Mouse (Mus musculus) liver, adult 2 months (tissue): ENCODE measurements around the gene Pxdn. TPM values are rescaled to one million over a fixed set of nuclear protein-coding genes. Genes with fewer than 3 reads are reported as not detected.

ENCODE experiments used
- DNase-seq: peaks from one replicate; pipeline ENCODE4 v3.0.0-alpha.2; 2011; ENCODE audit warnings: low read depth, low spot score; ENCODE audit errors: extremely low read depth
- H3K27ac ChIP-seq: fragments of 200-500 bp; replicated peaks from 2 replicates; pipeline ENCODE4 v1.5.1; 2012; ENCODE audit warnings: low read depth, mild to moderate bottlenecking, control low read depth, inconsistent platforms, low read length; ENCODE audit not compliant: insufficient read depth
- H3K27me3 ChIP-seq: fragments of 200-500 bp; 2 replicates; pipeline ENCODE4 v1.6.1; 2012; ENCODE audit warnings: mild to moderate bottlenecking, moderate library complexity, low read length, inconsistent platforms; ENCODE audit not compliant: control insufficient read depth, insufficient read depth
- H3K36me3 ChIP-seq: fragments of 200-500 bp; 2 replicates; pipeline ENCODE4 v1.6.1; 2012; ENCODE audit warnings: low read length, inconsistent platforms; ENCODE audit not compliant: control insufficient read depth, insufficient read depth
- H3K4me1 ChIP-seq: fragments of 200-500 bp; 2 replicates; pipeline ENCODE4 v1.6.1; 2011; ENCODE audit warnings: low read length; ENCODE audit not compliant: control insufficient read depth, insufficient read depth
- H3K4me3 ChIP-seq: fragments of 200-500 bp; 2 replicates; pipeline ENCODE4 v1.5.1; 2011; ENCODE audit warnings: low read depth, mild to moderate bottlenecking, control low read depth, low read length, moderate library complexity; ENCODE audit not compliant: insufficient read depth
- H3K79me2 ChIP-seq: fragments of 200-500 bp; 2 replicates; pipeline ENCODE4 v1.6.1; 2012; ENCODE audit warnings: inconsistent platforms, mild to moderate bottlenecking, low read length, moderate library complexity; ENCODE audit not compliant: control insufficient read depth, insufficient read depth
- H3K9ac ChIP-seq: fragments of 200-500 bp; 2 replicates; pipeline ENCODE4 v1.6.1; 2012; ENCODE audit warnings: low read depth, mild to moderate bottlenecking, control low read depth, inconsistent platforms, low read length
- CTCF ChIP-seq: fragments of 200-500 bp; IDR thresholded peaks from 2 replicates; pipeline ENCODE4 v1.5.1; 2011; ENCODE audit warnings: low read depth, low read length, control low read depth
- POLR2A ChIP-seq: fragments of 200-500 bp; IDR thresholded peaks from 2 replicates; pipeline ENCODE4 v1.6.1; 2011; ENCODE audit warnings: low read length, control low read depth; ENCODE audit not compliant: insufficient read depth; ENCODE audit errors: extremely low read depth
- WGBS: fragments of 180-500 bp; shearing (Covaris S2); methylation state at CpG from one replicate; pipeline ENCODE4 v1.1.7; 2018; 5-methylcytosine and 5-hydroxymethylcytosine counted together
- polyA plus RNA-seq: library from polyadenylated mRNA; depleted of rRNA; stranded (reverse); fragments of >200 nt; gene quantifications from 2 replicates; pipeline ENCODE4 v1.2.3, GENCODE M21; 2012
- total RNA-seq: library from RNA; depleted of rRNA; stranded (reverse); fragments of >200 nt; gene quantifications from 2 replicates; pipeline ENCODE4 v1.2.3, GENCODE M21; 2014

Pxdn gene
- total and polyA plus RNA-seq, 2 experiments: 7.8 to 9.1 TPM

GRCm38 (mm10) chr12:29933501-29933900 lies 3.9 kb upstream of the Pxdn start:
- no peak overlapping the region for H3K4me3 ChIP-seq
- TF ChIP-seq POLR2A (no peak), CTCF (no peak)
- WGBS: 67% methylated on average over 2 of the region's 2 CpGs
- H3K9ac ChIP-seq: no peak overlapping the region
- no peaks in the 10 kb centered on the region for H3K79me2 ChIP-seq
- H3K36me3 ChIP-seq: no peaks in the 10 kb centered on the region
- 0 out of 2 replicates have a peak, but pooled peaks cover 4% of the 10 kb centered on the region for H3K27me3 ChIP-seq
- H3K4me1 ChIP-seq: no peaks in the 10 kb centered on the region
- no peak for DNase-seq
- H3K27ac ChIP-seq: no peak overlapping the region

GRCm38 (mm10) chr12:29934120-29934581 lies 3.3 kb upstream of the Pxdn start:
- Histone ChIP-seq H3K36me3 (no peaks in the 10 kb centered on the region), H3K4me3 (no peak overlapping the region), H3K79me2 (no peaks in the 10 kb centered on the region), H3K27me3 (0 out of 2 replicates have a peak, but pooled peaks cover 4% of the 10 kb centered on the region), H3K9ac (no peak overlapping the region), H3K27ac (no peak overlapping the region), H3K4me1 (no peaks in the 10 kb centered on the region)
- DNase-seq: no peak
- 73% methylated on average over 8 of the region's 8 CpGs for WGBS
- no peak for TF ChIP-seq CTCF
- TF ChIP-seq POLR2A: no peak

GRCm38 (mm10) chr12:29937851-29938375 lies 505 bp downstream of the Pxdn start:
- TF ChIP-seq POLR2A (0 out of 2 replicates have a peak, but pooled peaks have one; percentile 34), CTCF (no peak)
- no peaks in the 10 kb centered on the region for H3K4me1 ChIP-seq
- WGBS: 1% methylated on average over 48 of the region's 49 CpGs
- H3K27ac ChIP-seq: peak overlapping the region; percentile 60
- DNase-seq: no peak
- H3K27me3 ChIP-seq: 0 out of 2 replicates have a peak, but pooled peaks cover 4% of the 10 kb centered on the region
- H3K79me2 ChIP-seq: no peaks in the 10 kb centered on the region
- peak overlapping the region; percentile 98 for H3K4me3 ChIP-seq
- H3K36me3 ChIP-seq: no peaks in the 10 kb centered on the region
- H3K9ac ChIP-seq: peak overlapping the region; percentile 93

GRCm38 (mm10) chr12:29938376-29939041 lies 1.1 kb downstream of the Pxdn start:
- TF ChIP-seq CTCF (no peak), POLR2A (no peak)
- Histone ChIP-seq H3K9ac (peak overlapping the region; percentile 93), H3K27me3 (0 out of 2 replicates have a peak, but pooled peaks cover 4% of the 10 kb centered on the region), H3K79me2 (no peaks in the 10 kb centered on the region), H3K36me3 (no peaks in the 10 kb centered on the region), H3K4me1 (no peaks in the 10 kb centered on the region), H3K27ac (peak overlapping the region; percentile 60), H3K4me3 (peak overlapping the region; percentile 98)
- no peak for DNase-seq
- WGBS: under 1% methylated on average over 39 of the region's 40 CpGs

GRCm38 (mm10) chr12:29939261-29939671 lies 1.9 kb downstream of the Pxdn start:
- WGBS: 21% methylated on average over 8 of the region's 8 CpGs
- Histone ChIP-seq H3K27me3 (0 out of 2 replicates have a peak, but pooled peaks cover 4% of the 10 kb centered on the region), H3K4me1 (no peaks in the 10 kb centered on the region), H3K27ac (peak overlapping the region; percentile 60), H3K4me3 (peak overlapping the region; percentile 98), H3K36me3 (no peaks in the 10 kb centered on the region), H3K9ac (peak overlapping the region; percentile 69; the same call in 1 of the 2 replicates), H3K79me2 (no peaks in the 10 kb centered on the region)
- no peak for TF ChIP-seq POLR2A
- TF ChIP-seq CTCF: no peak
- no peak for DNase-seq
